Comparison of ENCODE assay signal across 9 mouse cellular contexts in the genomic region with DNA sequence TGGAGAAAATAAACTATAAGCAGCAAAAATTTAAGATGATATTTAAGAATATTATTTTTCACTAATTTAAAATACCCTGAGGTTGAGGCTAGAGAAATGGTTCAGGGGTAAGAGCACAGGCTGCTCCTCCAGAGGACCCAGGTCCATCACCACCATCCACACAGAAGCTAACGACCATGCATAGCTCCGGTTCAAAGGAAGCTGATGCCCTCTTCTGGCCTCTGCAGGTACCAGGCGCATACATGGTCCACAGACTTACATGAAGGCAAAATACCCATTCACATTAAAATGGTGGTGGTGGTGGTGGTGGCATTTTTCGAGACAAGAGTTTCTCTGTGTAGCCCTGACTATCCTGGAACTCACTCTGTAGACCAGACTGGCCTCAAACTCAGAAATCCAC.
DNase-seq lines count a peak whose midpoint lies in the region; ATAC-seq and TF ChIP-seq lines count a peak whose summit lies in the region.
"Had no signal": no experiment of that assay in that cellular context is flagged by ENCODE, and none has a peak within 500 bp of the region (broad histone marks: within the 10 kb centered on the region; RNA-seq: fewer than 3 reads in every experiment).

No protein-coding gene starts in this region.

- no peak for DNase-seq in kidney, postnatal 0 days (ENCODE audit: low spot score)
- DNase-seq in CD4-positive helper T cell, adult 2 months (ENCODE audit: low read depth, low spot score), result peak; percentile 7
- peak; percentile 30 for DNase-seq in MN1 (ENCODE audit: low spot score)
- no peak for DNase-seq in ovary, postnatal 36 days (ENCODE audit: low spot score)
- DNase-seq in spleen, postnatal 10 days (ENCODE audit: low spot score in 2 of 2), result no peak

- no peaks in the 10 kb centered on the region for H3K9me3 ChIP-seq in kidney, postnatal 0 days (replicated peaks; ENCODE audit: low read length)
- no peaks in the 10 kb centered on the region for H3K9me3 ChIP-seq in kidney, embryonic 16.5 days (ENCODE audit: low read length)
- H3K9me3 ChIP-seq in hindbrain, embryonic 15.5 days, result no peaks in the 10 kb centered on the region
- H3K9me3 ChIP-seq: heart, embryonic 13.5 days; limb, embryonic 15.5 days had no signal

- H3K4me3 ChIP-seq in kidney, postnatal 0 days (replicated peaks; ENCODE audit: low read depth, low read length), result no peak overlapping the region
- H3K4me3 ChIP-seq in kidney, embryonic 16.5 days (ENCODE audit: low read length), result no peak overlapping the region
- no peak overlapping the region for H3K4me3 ChIP-seq in hindbrain, embryonic 15.5 days
- H3K4me3 ChIP-seq: heart, embryonic 13.5 days; limb, embryonic 15.5 days had no signal

- no peak overlapping the region for H3K9ac ChIP-seq in kidney, postnatal 0 days (ENCODE audit: low read depth, low read length)
- H3K9ac ChIP-seq in kidney, embryonic 16.5 days (replicated peaks; ENCODE audit: low read length), result no peak overlapping the region
- H3K9ac ChIP-seq in hindbrain, embryonic 15.5 days, result no peak overlapping the region
- H3K9ac ChIP-seq: heart, embryonic 13.5 days; limb, embryonic 15.5 days had no signal

- 57% methylated on average over 4 of the region's 4 CpGs for WGBS in kidney, postnatal 0 days
- WGBS in kidney, embryonic 16.5 days, result 60% methylated on average over 4 of the region's 4 CpGs
- WGBS in hindbrain, embryonic 15.5 days, result 61% methylated on average over 4 of the region's 4 CpGs

- no peaks in the 10 kb centered on the region for H3K36me3 ChIP-seq in kidney, postnatal 0 days (ENCODE audit: insufficient read depth, low read length)
- H3K36me3 ChIP-seq in kidney, embryonic 16.5 days (ENCODE audit: insufficient read depth, low read length), result no peaks in the 10 kb centered on the region
- H3K36me3 ChIP-seq in hindbrain, embryonic 15.5 days, result no peaks in the 10 kb centered on the region
- H3K36me3 ChIP-seq: heart, embryonic 13.5 days; limb, embryonic 15.5 days had no signal

- ATAC-seq in kidney, postnatal 0 days (replicated peaks; ENCODE audit: low FRiP score, low read depth), result no peak
- ATAC-seq in kidney, embryonic 16.5 days (ENCODE audit: low FRiP score, low TSS enrichment), result no peak
- ATAC-seq in hindbrain, embryonic 15.5 days (ENCODE audit: low FRiP score, low read depth), result 0 out of 2 replicates have a peak, but pooled peaks have one; percentile 23

- no peaks in the 10 kb centered on the region for H3K4me1 ChIP-seq in kidney, postnatal 0 days (replicated peaks; ENCODE audit: insufficient read depth, low read length)
- no peaks in the 10 kb centered on the region for H3K4me1 ChIP-seq in kidney, embryonic 16.5 days (ENCODE audit: insufficient read depth, low read length)
- no peaks in the 10 kb centered on the region for H3K4me1 ChIP-seq in hindbrain, embryonic 15.5 days (replicated peaks)
- H3K4me1 ChIP-seq: heart, embryonic 13.5 days; limb, embryonic 15.5 days had no signal

- peak; percentile 60 for TF ChIP-seq CTCF in kidney, postnatal 0 days (IDR thresholded peaks at IDR 0.05; ENCODE audit: low read depth)

- H3K4me2 ChIP-seq in kidney, postnatal 0 days (ENCODE audit: low read length), result no peak overlapping the region
- H3K4me2 ChIP-seq in kidney, embryonic 16.5 days (replicated peaks; ENCODE audit: low read depth, low read length), result no peak overlapping the region
- no peak overlapping the region for H3K4me2 ChIP-seq in hindbrain, embryonic 15.5 days
- H3K4me2 ChIP-seq: heart, embryonic 13.5 days; limb, embryonic 15.5 days had no signal

- no peak overlapping the region for H3K27ac ChIP-seq in kidney, postnatal 0 days
- no peak overlapping the region for H3K27ac ChIP-seq in kidney, embryonic 16.5 days (ENCODE audit: low read length)
- H3K27ac ChIP-seq in hindbrain, embryonic 15.5 days (replicated peaks), result no peak overlapping the region
- H3K27ac ChIP-seq: heart, embryonic 13.5 days; limb, embryonic 15.5 days had no signal

- no peaks in the 10 kb centered on the region for H3K27me3 ChIP-seq in kidney, postnatal 0 days (ENCODE audit: insufficient read depth, low read length)
- no peaks in the 10 kb centered on the region for H3K27me3 ChIP-seq in kidney, embryonic 16.5 days (ENCODE audit: insufficient read depth, low read length)
- no peaks in the 10 kb centered on the region for H3K27me3 ChIP-seq in hindbrain, embryonic 15.5 days
- H3K27me3 ChIP-seq: heart, embryonic 13.5 days; limb, embryonic 15.5 days had no signal

Comparison
In these comparisons a context has a peak if more than half of its experiments do, and no peak if none do; other contexts are left out.
1. DNase-seq: peak in CD4-positive helper T cell, adult 2 months (single experiment) and MN1 (single experiment); none in kidney, postnatal 0 days (single experiment), ovary, postnatal 36 days (single experiment) and spleen, postnatal 10 days (0 of 2).